Mouse (Mus musculus) MEL-GATA-1-ER (cell line): ENCODE results near the gene Fam83g.

Source experiments
- DNase-seq: peaks from one replicate; pipeline ENCODE4 v3.0.0-alpha.2; 2012; ENCODE audit warnings: low read depth; ENCODE audit errors: extremely low read depth

The Fam83g gene

DNA sequence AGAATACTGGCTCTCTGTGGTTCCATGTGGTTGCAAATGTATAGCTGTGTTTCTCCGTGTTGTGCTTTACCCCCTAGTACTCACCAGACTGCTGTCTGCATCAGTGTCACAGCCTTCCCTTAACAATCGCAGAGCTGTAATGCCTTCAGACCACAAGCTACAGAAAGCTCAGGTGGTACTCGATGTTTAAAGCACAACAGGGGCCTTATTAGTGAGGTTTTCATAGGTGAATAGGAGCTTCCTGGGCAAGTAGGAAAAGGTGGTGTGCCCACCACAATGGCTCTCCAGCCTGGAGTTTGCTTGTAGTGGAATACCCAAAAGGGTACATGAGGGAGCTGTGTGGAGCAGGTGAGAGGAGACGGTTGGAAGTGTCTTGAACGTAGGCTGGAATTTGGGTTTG is 31.7 kb upstream of the Fam83g start:
- DNase-seq: no peak

GRCm38 (mm10) chr11:61652686-61653447 is 31.0 kb upstream of the Fam83g start, which contains the start of gene Grap:
TSS of gene Grap (plus strand) at chr11:61653265.
- DNase-seq: no peak

- DNase-seq: no peak
These were observed 30.3 kb upstream of the Fam83g start for GRCm38 (mm10) chr11:61653568-61653967.

GRCm38 (mm10) chr11:61654786-61655311 is 29.0 kb upstream of the Fam83g start:
- no peak for DNase-seq

GRCm38 (mm10) chr11:61655649-61656048 is 28.2 kb upstream of the Fam83g start:
- DNase-seq: no peak

DNA sequence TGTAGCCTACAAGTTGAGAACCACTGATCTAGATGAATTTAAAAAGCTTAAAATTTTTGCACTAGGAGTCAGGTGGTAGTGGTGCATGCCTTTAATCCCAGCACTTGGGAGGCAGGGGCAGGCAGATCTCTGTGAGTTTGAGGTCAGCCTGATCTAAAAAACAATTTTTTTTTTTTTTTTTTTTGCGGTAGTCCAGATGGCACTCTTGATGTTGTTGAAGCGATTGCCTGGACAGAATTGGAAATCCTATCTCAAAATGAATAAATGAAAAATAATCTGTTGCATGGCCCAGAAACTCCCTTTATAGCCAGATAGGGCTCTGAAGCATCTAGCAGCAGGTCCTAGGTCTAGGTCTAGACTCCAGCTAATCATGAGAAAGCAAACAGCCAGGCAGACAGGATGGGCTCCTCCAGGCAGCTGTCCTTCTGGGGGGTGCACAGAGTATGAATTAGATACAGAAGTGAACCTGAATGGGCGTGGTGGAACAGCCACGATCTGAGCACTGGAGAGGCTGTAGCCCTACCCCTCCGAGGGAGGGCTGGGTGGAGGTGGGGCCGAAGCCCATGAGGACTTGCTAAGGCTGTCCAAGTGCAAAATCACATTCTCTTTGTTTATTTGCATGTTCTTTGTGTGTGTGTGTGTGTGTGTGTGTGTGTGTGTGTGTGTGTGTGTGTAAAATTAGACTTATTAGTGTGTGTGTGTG is 27.6 kb upstream of the Fam83g start:
- no peak for DNase-seq

DNA sequence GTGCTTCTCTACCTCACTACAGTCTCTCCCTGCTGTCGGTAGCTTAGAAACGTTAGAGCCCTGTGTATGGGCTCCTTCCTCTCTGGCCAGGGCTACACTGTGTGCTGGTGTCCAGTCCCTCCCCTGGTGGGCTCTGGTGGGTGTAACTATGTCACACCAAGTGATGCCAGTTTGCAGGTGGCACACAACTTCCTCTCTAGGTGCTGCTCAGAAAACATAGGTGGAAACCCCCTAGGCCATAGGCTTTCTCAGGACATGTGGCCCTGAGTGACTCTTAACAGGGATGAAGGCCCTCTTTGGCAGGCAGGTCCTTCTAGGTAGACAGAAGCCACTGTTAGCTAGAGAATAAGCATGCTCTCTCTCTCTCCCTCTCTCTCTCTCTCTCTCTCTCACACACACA is 26.5 kb upstream of the Fam83g start:
- no peak for DNase-seq

GRCm38 (mm10) chr11:61658360-61658922 is 25.4 kb upstream of the Fam83g start:
- no peak for DNase-seq

- no peak for DNase-seq
These were observed 24.7 kb upstream of the Fam83g start for GRCm38 (mm10) chr11:61659011-61659858.

- no peak for DNase-seq
These were observed 23.9 kb upstream of the Fam83g start for GRCm38 (mm10) chr11:61660001-61660400.

DNA sequence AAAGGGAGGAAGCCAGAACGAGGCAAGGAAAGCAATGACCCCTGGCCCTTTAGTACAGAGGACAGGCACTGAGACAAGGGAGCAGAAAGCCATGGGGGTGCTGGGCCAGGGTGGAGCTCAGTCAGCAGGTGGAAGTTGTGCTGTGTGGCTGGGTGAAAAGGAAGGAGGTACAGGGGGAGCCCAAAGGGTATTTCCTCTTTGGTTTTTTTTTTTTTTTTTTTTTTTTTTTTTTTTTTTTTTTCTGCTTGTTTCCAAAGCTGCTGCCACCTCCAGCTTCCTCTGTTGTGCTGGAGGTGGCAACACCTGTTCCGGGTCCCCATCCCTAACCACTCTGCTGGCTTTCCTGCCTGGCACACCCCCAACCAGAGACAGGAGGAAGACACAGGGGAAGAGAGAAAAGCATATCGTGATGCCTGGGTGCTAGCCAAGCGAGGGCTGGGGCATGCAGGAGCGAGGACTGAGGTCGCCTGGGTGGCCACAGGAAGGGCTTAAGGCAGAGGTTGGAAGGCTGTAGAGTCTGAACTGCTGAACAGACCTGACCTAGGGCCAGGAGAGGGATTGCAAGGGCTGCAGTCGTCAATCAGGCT is 23.0 kb upstream of the Fam83g start:
- DNase-seq: no peak

- DNase-seq: no peak
These were observed 21.7 kb upstream of the Fam83g start for GRCm38 (mm10) chr11:61662189-61662588.

DNA sequence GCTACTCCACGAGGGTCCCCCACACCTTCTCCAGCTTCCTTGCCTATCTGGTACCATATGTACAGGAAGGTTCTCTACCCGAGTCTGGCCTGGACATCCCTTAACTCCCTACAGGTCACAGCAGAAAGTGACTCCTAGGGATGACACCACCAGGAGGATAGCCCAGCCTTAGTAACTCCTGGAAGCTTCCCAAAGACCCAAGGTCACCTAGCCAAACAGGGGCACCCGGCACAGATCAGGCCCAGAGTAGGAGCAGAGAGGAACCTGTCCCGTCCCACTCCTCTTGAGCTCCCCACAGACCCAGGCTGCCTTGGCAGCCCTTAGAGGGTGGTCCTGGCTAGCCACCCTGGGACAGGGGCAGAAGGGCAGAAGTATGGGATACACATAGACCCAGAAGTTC is 18.5 kb upstream of the Fam83g start:
- DNase-seq: no peak

GRCm38 (mm10) chr11:61665991-61666799 is 17.7 kb upstream of the Fam83g start:
- DNase-seq: no peak

- no peak for DNase-seq
These were observed 16.6 kb upstream of the Fam83g start for GRCm38 (mm10) chr11:61667248-61667647.

GRCm38 (mm10) chr11:61667782-61668181 is 16.1 kb upstream of the Fam83g start:
- no peak for DNase-seq

- no peak for DNase-seq
These were observed 14.1 kb upstream of the Fam83g start for GRCm38 (mm10) chr11:61669492-61670490.

DNA sequence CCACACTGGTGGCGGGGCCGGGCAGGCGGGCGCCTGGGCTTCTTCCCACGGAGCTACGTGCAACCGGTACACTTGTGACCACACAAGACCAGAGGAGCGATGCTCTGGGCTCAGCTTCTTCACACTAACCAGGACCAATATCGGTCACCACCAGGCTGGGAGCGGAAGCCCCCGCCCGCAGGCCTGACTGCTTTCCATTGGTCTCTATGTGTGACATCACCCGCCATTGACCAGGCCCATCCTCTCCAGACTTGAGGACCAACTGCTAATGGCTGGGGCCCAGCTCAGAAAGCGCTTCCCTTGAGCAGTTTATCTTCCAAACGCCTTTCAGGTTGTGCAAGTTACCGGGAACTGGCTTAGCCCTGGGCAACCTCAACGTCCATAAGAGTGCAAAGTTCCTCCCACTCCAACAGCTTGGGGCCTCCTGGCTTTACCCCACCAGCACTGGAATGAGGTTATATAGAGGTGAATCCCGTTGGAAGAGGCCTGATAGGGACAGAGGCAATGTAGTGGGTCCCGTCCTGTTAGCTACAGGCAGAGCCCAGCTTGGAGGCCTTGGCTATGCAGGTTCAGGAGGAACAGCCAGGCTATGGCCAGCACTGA is 12.0 kb upstream of the Fam83g start:
- DNase-seq: no peak
